Mouse (Mus musculus) stomach, embryonic 14.5 days (tissue): Measurements from ENCODE around the gene Sntg2. TPM values are rescaled to one million over a fixed set of nuclear protein-coding genes. Genes with fewer than 3 reads are reported as not detected.

Experiments used
- ATAC-seq: fragments of 200-750 bp; cut with Nextera tagmentation; 2 replicates; pipeline ENCODE4 v1.8.0; 2017; ENCODE audit warnings: low read depth, moderate TSS enrichment; ENCODE audit not compliant: insufficient number of reproducible peaks, insufficient read depth, low FRiP score
- H3K27ac ChIP-seq: fragments of 300-500 bp; sonication (generic); 2 replicates; pipeline ENCODE4 v1.5.1; 2014; ENCODE audit warnings: mild to moderate bottlenecking, low read length, moderate library complexity, mixed read lengths
- H3K27me3 ChIP-seq: fragments of 300-500 bp; sonication (generic); 2 replicates; pipeline ENCODE4 v1.6.1; 2014; ENCODE audit warnings: low read length, control low read depth, mixed read lengths; ENCODE audit not compliant: control insufficient read depth, insufficient read depth
- H3K36me3 ChIP-seq: fragments of 300-500 bp; sonication (generic); 2 replicates; pipeline ENCODE4 v1.6.1; 2014; ENCODE audit warnings: mild to moderate bottlenecking, control low read depth, low read length, moderate library complexity, mixed read lengths; ENCODE audit not compliant: control insufficient read depth, insufficient read depth
- H3K4me1 ChIP-seq: fragments of 300-500 bp; sonication (generic); 2 replicates; pipeline ENCODE4 v1.6.1; 2014; ENCODE audit warnings: low read length, control low read depth, mixed read lengths; ENCODE audit not compliant: control insufficient read depth, insufficient read depth
- H3K4me2 ChIP-seq: fragments of 300-500 bp; sonication (generic); replicated peaks from 2 replicates; pipeline ENCODE4 v1.6.1; 2014; ENCODE audit warnings: low read depth, low read length, control low read depth
- H3K4me3 ChIP-seq: fragments of 300-500 bp; sonication (generic); 2 replicates; pipeline ENCODE4 v1.5.1; 2014; ENCODE audit warnings: low read depth, low read length, control low read depth
- H3K9ac ChIP-seq: fragments of 300-500 bp; sonication (generic); replicated peaks from 2 replicates; pipeline ENCODE4 v1.6.1; 2014; ENCODE audit warnings: low read depth, mild to moderate bottlenecking, control low read depth, low read length, moderate library complexity, mixed read lengths
- H3K9me3 ChIP-seq: fragments of 300-500 bp; sonication (generic); 2 replicates; pipeline ENCODE4 v1.6.1; 2016; ENCODE audit warnings: low read depth, low read length, control low read depth; ENCODE audit not compliant: control insufficient read depth
- WGBS: fragments of 180-500 bp; shearing (Covaris S2); extraction: QIAGEN DNeasy Blood & Tissue Kit; methylation state at CpG from one replicate; pipeline ENCODE4 v1.1.7; 2014; 5-methylcytosine and 5-hydroxymethylcytosine counted together
- polyA plus RNA-seq: library from polyadenylated mRNA; unstranded; fragments of >200 nt; fragmentation: Nextera tagmentation; extraction: Ambion mirVana; gene quantifications from 2 replicates; pipeline ENCODE4 v1.2.1, GENCODE M21; 2014

The Sntg2 gene
- polyA plus RNA-seq, 1 experiment from 2014 or later = 32.5 TPM

- no peaks in the 10 kb centered on the region for H3K9me3 ChIP-seq
- H3K27me3 ChIP-seq = no peaks in the 10 kb centered on the region
- no peaks in the 10 kb centered on the region for H3K4me1 ChIP-seq
- H3K36me3 ChIP-seq = no peaks in the 10 kb centered on the region
- H3K4me3 ChIP-seq = no peak overlapping the region
- H3K27ac ChIP-seq = no peak overlapping the region
- WGBS = 69% methylated on average over 2 of the region's 2 CpGs
- H3K4me2 ChIP-seq = no peak overlapping the region
- no peak for ATAC-seq
- H3K9ac ChIP-seq = no peak overlapping the region
Observed at GRCm38 (mm10) chr12:30258641-30259040, 114.5 kb downstream of the Sntg2 start.

GRCm38 (mm10) chr12:30257664-30258063 lies 115.5 kb downstream of the Sntg2 start:
- Histone ChIP-seq H3K9me3 (no peaks in the 10 kb centered on the region), H3K4me2 (no peak overlapping the region), H3K27me3 (no peaks in the 10 kb centered on the region), H3K4me1 (no peaks in the 10 kb centered on the region), H3K4me3 (no peak overlapping the region), H3K9ac (no peak overlapping the region), H3K36me3 (no peaks in the 10 kb centered on the region), H3K27ac (no peak overlapping the region)
- no peak for ATAC-seq
- WGBS = 92% methylated on average over 7 of the region's 7 CpGs

GRCm38 (mm10) chr12:30256207-30256606 lies 117.0 kb downstream of the Sntg2 start:
- Histone ChIP-seq H3K4me2 (no peak overlapping the region), H3K4me3 (no peak overlapping the region), H3K9ac (no peak overlapping the region), H3K27me3 (no peaks in the 10 kb centered on the region), H3K4me1 (no peaks in the 10 kb centered on the region), H3K36me3 (no peaks in the 10 kb centered on the region), H3K27ac (no peak overlapping the region), H3K9me3 (no peaks in the 10 kb centered on the region)
- no peak for ATAC-seq
- whole genome bisulfite sequencing = 81% methylated on average over 3 of the region's 3 CpGs

- Histone ChIP-seq H3K4me3 (no peak overlapping the region), H3K36me3 (no peaks in the 10 kb centered on the region), H3K27ac (no peak overlapping the region), H3K27me3 (no peaks in the 10 kb centered on the region), H3K4me1 (no peaks in the 10 kb centered on the region), H3K9me3 (no peaks in the 10 kb centered on the region), H3K9ac (no peak overlapping the region), H3K4me2 (no peak overlapping the region)
- no peak for ATAC-seq
- WGBS = 93% methylated on average over 10 of the region's 10 CpGs
Observed at GRCm38 (mm10) chr12:30254581-30254980, 118.6 kb downstream of the Sntg2 start.

GRCm38 (mm10) chr12:30252381-30252780 lies 120.8 kb downstream of the Sntg2 start:
- WGBS = 89% methylated on average over 4 of the region's 4 CpGs
- Histone ChIP-seq H3K36me3 (no peaks in the 10 kb centered on the region), H3K4me2 (no peak overlapping the region), H3K9me3 (no peaks in the 10 kb centered on the region), H3K4me1 (no peaks in the 10 kb centered on the region), H3K27me3 (no peaks in the 10 kb centered on the region), H3K9ac (no peak overlapping the region), H3K4me3 (no peak overlapping the region), H3K27ac (no peak overlapping the region)
- no peak for ATAC-seq

GRCm38 (mm10) chr12:30251283-30251829 lies 121.8 kb downstream of the Sntg2 start:
- 90% methylated on average over 8 of the region's 8 CpGs for WGBS

GRCm38 (mm10) chr12:30249068-30249467 lies 124.1 kb downstream of the Sntg2 start:
- ATAC-seq = no peak
- H3K9ac ChIP-seq = no peak overlapping the region
- H3K4me2 ChIP-seq = no peak overlapping the region
- WGBS = 91% methylated on average over 3 of the region's 3 CpGs
- no peaks in the 10 kb centered on the region for H3K9me3 ChIP-seq
- H3K4me3 ChIP-seq = no peak overlapping the region
- H3K4me1 ChIP-seq = 0 out of 2 replicates have a peak, but pooled peaks cover 6% of the 10 kb centered on the region
- H3K36me3 ChIP-seq = no peaks in the 10 kb centered on the region
- no peak overlapping the region for H3K27ac ChIP-seq
- no peaks in the 10 kb centered on the region for H3K27me3 ChIP-seq

More at GRCm38 (mm10) chr12:30251283-30251829, 121.8 kb downstream of the Sntg2 start:
- no peak for ATAC-seq
- Histone ChIP-seq H3K4me2 (no peak overlapping the region), H3K9ac (no peak overlapping the region), H3K27ac (no peak overlapping the region), H3K4me3 (no peak overlapping the region), H3K36me3 (no peaks in the 10 kb centered on the region), H3K4me1 (0 out of 2 replicates have a peak, but pooled peaks cover under 1% of the 10 kb centered on the region), H3K9me3 (no peaks in the 10 kb centered on the region), H3K27me3 (no peaks in the 10 kb centered on the region)

- Histone ChIP-seq H3K9me3 (no peaks in the 10 kb centered on the region), H3K4me2 (no peak overlapping the region), H3K36me3 (no peaks in the 10 kb centered on the region), H3K9ac (no peak overlapping the region), H3K27ac (no peak overlapping the region; the same call in 1 of the 2 replicates), H3K4me3 (no peak overlapping the region), H3K27me3 (no peaks in the 10 kb centered on the region), H3K4me1 (0 out of 2 replicates have a peak, but pooled peaks cover 6% of the 10 kb centered on the region)
- 80% methylated on average over 5 of the region's 5 CpGs for WGBS
- no peak for ATAC-seq
Observed at GRCm38 (mm10) chr12:30246286-30246945, 126.8 kb downstream of the Sntg2 start.
